Mouse (Mus musculus): ENCODE results near the gene Cox5a. TPM values are rescaled to one million over a fixed set of nuclear protein-coding genes. Genes with fewer than 3 reads are reported as not detected.

The Cox5a gene
- total and polyA plus RNA-seq, 2 experiments from 2014 or later, result 266 to 1,120 TPM

DNA sequence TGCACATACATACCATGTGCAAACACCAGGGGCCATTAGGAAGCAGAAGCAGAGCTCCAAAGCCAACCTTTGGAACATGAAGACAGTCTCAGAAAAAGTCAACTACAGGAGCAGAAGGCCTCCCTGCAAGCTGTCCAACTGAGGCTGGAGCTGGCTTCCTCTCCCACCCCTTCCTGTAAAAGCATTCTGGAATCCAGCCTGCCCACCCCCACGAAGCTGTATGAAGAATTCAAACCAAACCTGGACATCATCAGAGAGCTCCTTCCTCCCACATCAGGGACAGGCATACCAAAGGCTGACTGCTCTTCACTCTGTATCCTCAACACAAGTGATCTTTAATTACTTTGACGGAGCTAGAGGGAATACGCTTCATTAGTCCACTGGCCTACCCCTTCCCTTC is 22.9 kb downstream of the Cox5a start:
- 86% methylated on average over 3 of the region's 3 CpGs for WGBS
- DNase-seq (ENCODE audit: low spot score), result no peak
- Histone ChIP-seq H3K4me3 (ENCODE audit: low read depth, low read length) (no peak overlapping the region), H3K27ac (ENCODE audit: low read depth, low read length) (no peak overlapping the region), H3K36me3 (ENCODE audit: insufficient read depth, low read length) (peaks cover 55% of the 10 kb centered on the region), H3K9me3 (ENCODE audit: low read length) (no peaks in the 10 kb centered on the region), H3K9ac (replicated peaks; ENCODE audit: low read length, poor library complexity, severe bottlenecking) (no peak overlapping the region), H3K27me3 (ENCODE audit: insufficient read depth, low read length) (no peaks in the 10 kb centered on the region), H3K4me2 (ENCODE audit: low read depth, low read length, poor library complexity, severe bottlenecking) (no peak overlapping the region), H3K4me1 (ENCODE audit: insufficient read depth, low read length) (peaks cover under 1% of the 10 kb centered on the region; the same call in 1 of the 2 replicates)
- ATAC-seq (ENCODE audit: low FRiP score), result no peak
- no peak for TF ChIP-seq CTCF (IDR thresholded peaks at IDR 0.05)

DNA sequence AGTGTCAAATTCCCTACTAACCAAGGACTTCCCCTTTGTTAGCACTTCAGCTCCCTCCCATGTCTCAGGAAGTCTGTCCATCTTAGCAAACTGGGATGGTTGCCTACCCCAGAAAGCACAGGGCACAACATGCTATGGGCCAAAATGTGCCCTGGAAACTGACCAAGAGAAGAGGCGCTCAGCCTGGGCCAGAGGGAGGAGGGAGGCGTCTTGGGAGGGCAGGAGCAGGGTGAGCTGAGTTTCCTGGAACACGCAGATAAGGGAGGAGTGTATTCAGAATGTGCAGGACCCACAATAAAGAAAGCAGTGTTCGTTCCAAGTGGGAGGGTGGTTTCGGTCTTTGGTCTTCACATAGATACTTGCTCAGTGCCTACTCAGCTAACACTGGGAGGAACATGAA is 26.2 kb downstream of the Cox5a start:
- Histone ChIP-seq H3K4me1 (ENCODE audit: insufficient read depth, low read length) (peaks cover 4% of the 10 kb centered on the region; the same call in 1 of the 2 replicates), H3K9ac (replicated peaks; ENCODE audit: low read length, poor library complexity, severe bottlenecking) (no peak overlapping the region), H3K4me3 (ENCODE audit: low read depth, low read length) (no peak overlapping the region), H3K27ac (ENCODE audit: low read depth, low read length) (no peak overlapping the region), H3K36me3 (ENCODE audit: insufficient read depth, low read length) (peaks cover 46% of the 10 kb centered on the region), H3K27me3 (ENCODE audit: insufficient read depth, low read length) (no peaks in the 10 kb centered on the region), H3K9me3 (ENCODE audit: low read length) (no peaks in the 10 kb centered on the region), H3K4me2 (ENCODE audit: low read depth, low read length, poor library complexity, severe bottlenecking) (no peak overlapping the region)
- TF ChIP-seq CTCF (IDR thresholded peaks at IDR 0.05), result no peak
- peak; percentile 30 for DNase-seq (ENCODE audit: low spot score)
- no peak for ATAC-seq (ENCODE audit: low FRiP score)
- 79% methylated on average over 5 of the region's 5 CpGs for WGBS

DNA sequence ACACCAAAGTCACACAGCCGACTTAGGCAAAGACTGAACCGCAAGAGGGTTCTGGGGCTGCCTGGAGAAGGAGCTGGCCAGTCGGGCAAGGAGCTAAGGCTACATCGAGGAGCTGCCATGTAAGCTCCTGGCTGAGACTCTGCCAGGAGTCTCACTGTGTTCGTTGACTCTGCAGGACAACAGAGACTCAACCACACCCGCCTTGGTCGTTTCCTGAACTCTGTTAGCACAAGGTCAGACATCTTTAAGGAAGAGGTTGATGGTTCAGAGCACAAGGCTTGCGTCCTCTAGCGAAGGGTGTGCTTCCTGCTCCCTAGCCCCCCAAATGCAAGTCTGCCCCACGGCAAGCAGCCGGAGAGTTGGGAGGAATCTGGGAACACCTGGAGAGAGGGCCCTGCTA is 26.8 kb downstream of the Cox5a start:
- Histone ChIP-seq H3K9me3 (ENCODE audit: low read length) (no peaks in the 10 kb centered on the region), H3K4me1 (ENCODE audit: insufficient read depth, low read length) (peaks cover 4% of the 10 kb centered on the region; the same call in 1 of the 2 replicates), H3K27ac (ENCODE audit: low read depth, low read length) (no peak overlapping the region), H3K4me3 (ENCODE audit: low read depth, low read length) (no peak overlapping the region), H3K27me3 (ENCODE audit: insufficient read depth, low read length) (no peaks in the 10 kb centered on the region), H3K4me2 (ENCODE audit: low read depth, low read length, poor library complexity, severe bottlenecking) (no peak overlapping the region), H3K36me3 (ENCODE audit: insufficient read depth, low read length) (peaks cover 40% of the 10 kb centered on the region), H3K9ac (replicated peaks; ENCODE audit: low read length, poor library complexity, severe bottlenecking) (no peak overlapping the region)
- TF ChIP-seq CTCF (IDR thresholded peaks at IDR 0.05), result no peak
- 95% methylated on average over 11 of the region's 11 CpGs for WGBS
- ATAC-seq (ENCODE audit: low FRiP score) (no peak), DNase-seq (ENCODE audit: low spot score) (no peak)

DNA sequence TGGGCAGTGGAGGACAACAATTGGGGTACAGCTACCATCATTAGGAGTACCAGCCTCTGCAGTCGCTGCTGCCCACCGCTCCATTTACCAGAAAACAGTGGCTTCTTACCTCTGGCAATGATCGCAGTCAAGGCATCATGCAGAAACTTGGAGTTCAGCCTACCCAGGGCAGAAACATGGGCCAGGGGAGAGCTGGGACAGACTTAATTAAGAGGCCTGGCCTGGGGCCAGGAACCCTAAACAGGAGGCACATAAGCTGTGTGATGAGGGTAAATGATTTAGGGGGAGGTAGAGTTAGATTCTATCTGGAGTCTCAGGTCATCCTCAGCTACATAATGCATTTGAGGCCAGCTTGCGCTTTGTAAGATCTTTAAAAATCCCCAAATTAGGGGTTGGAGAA is 28.1 kb downstream of the Cox5a start:
- 90% methylated on average over 4 of the region's 4 CpGs for WGBS
- Histone ChIP-seq H3K36me3 (ENCODE audit: insufficient read depth, low read length) (peaks cover 29% of the 10 kb centered on the region), H3K9ac (replicated peaks; ENCODE audit: low read length, poor library complexity, severe bottlenecking) (no peak overlapping the region), H3K9me3 (ENCODE audit: low read length) (no peaks in the 10 kb centered on the region), H3K27ac (ENCODE audit: low read depth, low read length) (no peak overlapping the region), H3K4me1 (ENCODE audit: insufficient read depth, low read length) (peaks cover 4% of the 10 kb centered on the region; the same call in 1 of the 2 replicates), H3K27me3 (ENCODE audit: insufficient read depth, low read length) (no peaks in the 10 kb centered on the region), H3K4me2 (ENCODE audit: low read depth, low read length, poor library complexity, severe bottlenecking) (no peak overlapping the region), H3K4me3 (ENCODE audit: low read depth, low read length) (no peak overlapping the region)
- TF ChIP-seq CTCF (IDR thresholded peaks at IDR 0.05), result no peak
- DNase-seq (ENCODE audit: low spot score), result peak; percentile 73
- ATAC-seq (ENCODE audit: low FRiP score), result no peak

DNA sequence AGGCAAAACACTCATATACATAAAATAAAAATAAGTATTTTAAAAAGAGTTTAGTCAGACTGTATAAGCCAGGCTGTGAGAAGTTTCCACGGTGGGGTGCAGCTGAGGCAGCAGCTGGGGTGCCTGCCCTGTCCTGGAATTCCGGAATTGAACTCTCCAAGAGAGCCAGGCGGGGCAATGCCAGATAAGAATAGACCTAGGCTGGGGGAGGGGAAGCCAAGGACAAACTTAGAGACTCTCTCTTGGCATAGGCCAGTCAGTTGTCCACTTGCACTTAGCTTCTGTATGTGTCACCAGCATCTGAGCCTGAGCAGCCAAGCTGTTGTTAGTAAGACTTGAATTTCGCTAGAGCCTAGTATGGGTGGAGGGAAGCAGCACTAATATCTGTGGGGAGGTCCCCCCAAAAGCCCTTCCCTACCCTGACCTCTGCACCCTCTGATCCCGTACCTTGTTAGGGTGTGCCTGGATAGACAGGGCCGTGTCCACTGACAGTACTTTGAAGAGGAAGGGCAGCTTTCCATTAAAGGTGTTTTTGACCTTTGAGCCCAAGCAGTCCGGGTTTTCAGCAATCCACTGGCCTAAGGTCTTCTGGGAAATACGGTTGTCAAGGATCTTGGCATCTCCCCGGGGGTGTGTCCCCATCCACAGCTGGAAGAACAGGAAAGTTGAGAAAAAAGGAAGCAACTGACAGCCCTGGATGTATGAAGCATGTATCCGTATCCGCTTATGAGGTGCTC is 29.2 kb downstream of the Cox5a start:
- Histone ChIP-seq H3K9me3 (ENCODE audit: low read length) (no peaks in the 10 kb centered on the region), H3K4me2 (ENCODE audit: low read depth, low read length, poor library complexity, severe bottlenecking) (no peak overlapping the region), H3K9ac (replicated peaks; ENCODE audit: low read length, poor library complexity, severe bottlenecking) (no peak overlapping the region), H3K4me1 (ENCODE audit: insufficient read depth, low read length) (peaks cover 4% of the 10 kb centered on the region; the same call in 1 of the 2 replicates), H3K36me3 (ENCODE audit: insufficient read depth, low read length) (peaks cover 24% of the 10 kb centered on the region), H3K27ac (ENCODE audit: low read depth, low read length) (no peak overlapping the region), H3K27me3 (ENCODE audit: insufficient read depth, low read length) (no peaks in the 10 kb centered on the region), H3K4me3 (ENCODE audit: low read depth, low read length) (no peak overlapping the region)
- no peak for ATAC-seq (ENCODE audit: low FRiP score)
- DNase-seq (ENCODE audit: low spot score), result no peak
- 88% methylated on average over 11 of the region's 11 CpGs for WGBS
- no peak for TF ChIP-seq CTCF (IDR thresholded peaks at IDR 0.05)

DNA sequence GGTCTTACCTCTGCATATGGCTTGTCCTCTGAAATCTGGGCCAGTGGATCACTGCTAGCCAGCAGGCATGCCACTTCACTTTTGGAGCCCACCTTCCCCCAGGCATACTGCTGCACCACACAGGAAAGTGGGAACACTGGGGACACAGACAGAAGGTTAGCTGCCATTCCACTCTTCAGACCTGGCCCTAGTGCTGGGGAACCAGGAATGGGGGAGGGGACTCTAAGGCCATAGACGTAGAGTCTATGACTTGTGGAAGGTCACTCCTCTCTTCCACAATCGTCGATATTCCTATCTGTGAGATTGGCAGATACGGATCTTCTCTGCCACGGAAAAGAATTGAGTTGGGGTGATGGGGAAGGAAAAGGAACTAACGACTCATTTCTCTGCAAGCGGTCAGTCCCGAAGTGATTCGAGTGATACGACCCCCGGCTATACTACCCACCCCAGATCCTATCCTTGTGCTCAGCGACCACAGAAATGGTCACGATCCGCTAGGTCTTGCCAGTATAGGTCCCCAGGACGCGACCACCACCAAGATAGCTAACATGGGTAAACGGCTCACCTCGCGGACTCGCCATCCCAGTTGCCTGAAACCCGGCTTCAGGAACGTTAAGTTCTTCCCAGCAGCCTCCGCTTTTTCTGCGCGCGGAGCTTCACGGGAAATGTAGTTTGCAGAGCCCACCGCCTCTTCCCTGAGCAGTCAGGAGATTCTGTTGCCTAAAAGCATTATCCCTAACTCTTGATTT is 31.2 kb downstream of the Cox5a start, which contains the start of gene Mpi:
Gene Mpi, minus strand, starts transcription at position 625 of the 749 bp plus-strand sequence.
- Histone ChIP-seq H3K27ac (ENCODE audit: low read depth, low read length) (peak within 1 kb of the TSS; percentile 55; the same call in 1 of the 2 replicates), H3K27me3 (ENCODE audit: insufficient read depth, low read length) (no peaks in the 10 kb centered on the region), H3K4me2 (ENCODE audit: low read depth, low read length, poor library complexity, severe bottlenecking) (peak within 1 kb of the TSS; percentile 89), H3K36me3 (ENCODE audit: insufficient read depth, low read length) (peaks cover 18% of the 10 kb centered on the region), H3K4me3 (ENCODE audit: low read depth, low read length) (peak within 1 kb of the TSS; percentile 63), H3K9me3 (ENCODE audit: low read length) (no peaks in the 10 kb centered on the region), H3K4me1 (ENCODE audit: insufficient read depth, low read length) (peaks cover 4% of the 10 kb centered on the region; the same call in 1 of the 2 replicates), H3K9ac (replicated peaks; ENCODE audit: low read length, poor library complexity, severe bottlenecking) (peak within 1 kb of the TSS; percentile 77)
- ATAC-seq (ENCODE audit: low FRiP score) (peak; percentile 44; the same call in 1 of the 2 replicates), DNase-seq (ENCODE audit: low spot score) (peak; percentile 77)
- under 1% methylated on average over 28 of the region's 28 CpGs for WGBS
- no peak for TF ChIP-seq CTCF (IDR thresholded peaks at IDR 0.05)

Data from midbrain, postnatal 0 days (tissue).